Mouse (Mus musculus) CH12.LX (cell line): Measurements from ENCODE around the gene Tnip3. TPM values are rescaled to one million over a fixed set of nuclear protein-coding genes. Genes with fewer than 3 reads are reported as not detected.

Experiments used
- DNase-seq: peaks from one replicate; pipeline ENCODE4 v3.0.0-alpha.2; 2013; ENCODE audit errors: extremely low read depth
- H3K27ac ChIP-seq: 2 replicates; pipeline ENCODE4 v1.5.1; 2012; ENCODE audit warnings: low read depth, mild to moderate bottlenecking, control low read depth, moderate library complexity; ENCODE audit not compliant: insufficient read depth
- H3K27me3 ChIP-seq: replicated peaks from 2 replicates; pipeline ENCODE3; 2012; ENCODE audit warnings: inconsistent platforms
- H3K36me3 ChIP-seq, 2 experiments: replicated peaks in 1 of 2; 2 replicates each; pipeline versions ENCODE3 to v1.6.1; 2012; ENCODE audit warnings: inconsistent platforms in 1 of 2, low read length in 1 of 2, mild to moderate bottlenecking in 1 of 2, mixed read lengths in 1 of 2, moderate library complexity in 1 of 2; ENCODE audit not compliant: control insufficient read depth in 1 of 2, insufficient read depth in 1 of 2
- H3K4me1 ChIP-seq, 2 experiments: 2 replicates each; pipeline ENCODE4 v1.6.1; 2012; ENCODE audit warnings: inconsistent platforms in 1 of 2, moderate library complexity in 1 of 2; ENCODE audit not compliant: insufficient read depth in 2 of 2, control insufficient read depth in 1 of 2
- H3K4me2 ChIP-seq: 2 replicates; pipeline ENCODE4 v1.6.1; 2012; ENCODE audit warnings: low read depth, mild to moderate bottlenecking, control low read depth; ENCODE audit not compliant: poor library complexity, insufficient read depth, severe bottlenecking
- H3K4me3 ChIP-seq, 3 experiments: fragments of 150-350 bp in 1 of 3; sonication (generic) in 1 of 3; replicated peaks in 1 of 3; 2 replicates each; pipeline versions ENCODE3 to v1.5.1; 2011 to 2012; ENCODE audit warnings: low read depth in 2 of 3, low read length in 2 of 3, mild to moderate bottlenecking in 2 of 3, moderate library complexity in 2 of 3, control low read depth in 1 of 3, improper control_type of control experiment in 1 of 3, inconsistent platforms in 1 of 3, mixed read lengths in 1 of 3; ENCODE audit not compliant: poor library complexity in 1 of 3
- H3K79me2 ChIP-seq: replicated peaks from 2 replicates; pipeline ENCODE4 v1.6.1; 2012; ENCODE audit warnings: mild to moderate bottlenecking, moderate library complexity; ENCODE audit not compliant: control insufficient read depth, poor library complexity, insufficient read depth, severe bottlenecking; ENCODE audit errors: extremely low read depth
- H3K9ac ChIP-seq: 2 replicates; pipeline ENCODE4 v1.6.1; 2012; ENCODE audit warnings: low read depth, mild to moderate bottlenecking, control low read depth, moderate library complexity; ENCODE audit not compliant: insufficient read depth
- H3K9me3 ChIP-seq: replicated peaks from 2 replicates; pipeline ENCODE3; 2012; ENCODE audit warnings: low read length, inconsistent platforms, mixed read lengths
- BHLHE40 ChIP-seq: IDR thresholded peaks from 2 replicates; pipeline ENCODE4 v1.6.1; 2011; ENCODE audit warnings: mild to moderate bottlenecking, low read depth, low read length, improper control_type of control experiment
- CHD1 ChIP-seq: IDR thresholded peaks from 2 replicates; pipeline ENCODE4 v1.6.1; 2012; ENCODE audit warnings: low read depth, low read length, improper control_type of control experiment, inconsistent platforms
- CHD2 ChIP-seq: IDR thresholded peaks from 2 replicates; pipeline ENCODE4 v1.6.1; 2011; ENCODE audit warnings: low read length, improper control_type of control experiment
- CTCF ChIP-seq, 2 experiments: IDR thresholded peaks in 1 of 2; conservative IDR thresholded peaks in 1 of 2; 2 replicates each; pipeline ENCODE4 v1.5.1; 2011 to 2012; ENCODE audit warnings: low read depth in 2 of 2, low read length in 2 of 2, improper control_type of control experiment in 1 of 2, inconsistent platforms in 1 of 2, mild to moderate bottlenecking in 1 of 2, moderate library complexity in 1 of 2
- E2F4 ChIP-seq: IDR thresholded peaks from 2 replicates; pipeline ENCODE4 v1.6.1; 2011; ENCODE audit warnings: low read depth, low read length, improper control_type of control experiment; ENCODE audit not compliant: insufficient replicate concordance
- ELF1 ChIP-seq: IDR thresholded peaks from 2 replicates; pipeline ENCODE4 v1.6.1; 2014; ENCODE audit warnings: low read depth, mild to moderate bottlenecking, inconsistent platforms, low read length, improper control_type of control experiment
- EP300 ChIP-seq: IDR thresholded peaks from 2 replicates; pipeline ENCODE4 v1.6.1; 2011; ENCODE audit warnings: low read length, improper control_type of control experiment
- ETS1 ChIP-seq: conservative IDR thresholded peaks from 2 replicates; pipeline ENCODE4 v1.6.1; 2012; ENCODE audit warnings: low read depth, mild to moderate bottlenecking, inconsistent platforms, low read length, improper control_type of control experiment, moderate library complexity
- GABPA ChIP-seq: IDR thresholded peaks from 2 replicates; pipeline ENCODE4 v1.6.1; 2012; ENCODE audit warnings: low read depth, low read length, improper control_type of control experiment, inconsistent platforms; ENCODE audit not compliant: insufficient replicate concordance
- JUN ChIP-seq: IDR thresholded peaks from 2 replicates; pipeline ENCODE4 v1.6.1; 2011; ENCODE audit warnings: low read depth, mild to moderate bottlenecking, low read length, improper control_type of control experiment, moderate library complexity; ENCODE audit not compliant: insufficient read depth
- JUND ChIP-seq: conservative IDR thresholded peaks from 2 replicates; pipeline ENCODE4 v1.6.1; 2011; ENCODE audit warnings: low read depth, low read length, improper control_type of control experiment
- MAX ChIP-seq: IDR thresholded peaks from 2 replicates; pipeline ENCODE4 v1.6.1; 2011; ENCODE audit warnings: low read length, improper control_type of control experiment
- MEF2A ChIP-seq: IDR thresholded peaks from 2 replicates; pipeline ENCODE4 v1.6.1; 2014; ENCODE audit warnings: low read depth, mild to moderate bottlenecking, inconsistent platforms, low read length, improper control_type of control experiment, borderline replicate concordance
- MXI1 ChIP-seq: IDR thresholded peaks from 2 replicates; pipeline ENCODE4 v1.6.1; 2011; ENCODE audit warnings: mild to moderate bottlenecking, low read depth, low read length, improper control_type of control experiment
- MYC ChIP-seq: IDR thresholded peaks from 2 replicates; pipeline ENCODE4 v1.6.1; 2011; ENCODE audit warnings: low read depth, mild to moderate bottlenecking, improper control_type of control experiment, low read length
- NRF1 ChIP-seq: IDR thresholded peaks from 2 replicates; pipeline ENCODE4 v1.6.1; 2014; ENCODE audit warnings: low read depth, mild to moderate bottlenecking, inconsistent platforms, low read length, improper control_type of control experiment, moderate library complexity
- PAX5 ChIP-seq: IDR thresholded peaks from 2 replicates; pipeline ENCODE4 v1.6.1; 2012; ENCODE audit warnings: low read length, inconsistent platforms, mixed read lengths
- RCOR1 ChIP-seq: conservative IDR thresholded peaks from 2 replicates; pipeline ENCODE4 v1.6.1; 2012; ENCODE audit warnings: low read depth, mild to moderate bottlenecking, inconsistent platforms, low read length, improper control_type of control experiment
- SIN3A ChIP-seq: IDR thresholded peaks from 2 replicates; pipeline ENCODE4 v1.6.1; 2012; ENCODE audit warnings: low read length, improper control_type of control experiment, inconsistent platforms
- SMC3 ChIP-seq: IDR thresholded peaks from 2 replicates; pipeline ENCODE4 v1.6.1; 2011; ENCODE audit warnings: low read depth, low read length, improper control_type of control experiment
- TCF12 ChIP-seq: IDR thresholded peaks from 2 replicates; pipeline ENCODE4 v1.6.1; 2014; ENCODE audit warnings: low read depth, mild to moderate bottlenecking, inconsistent platforms, low read length, improper control_type of control experiment
- UBTF ChIP-seq: IDR thresholded peaks from 2 replicates; pipeline ENCODE4 v1.6.1; 2012; ENCODE audit warnings: low read depth, mild to moderate bottlenecking, inconsistent platforms, low read length, improper control_type of control experiment, moderate library complexity
- USF1 ChIP-seq: IDR thresholded peaks from 2 replicates; pipeline ENCODE4 v1.6.1; 2014; ENCODE audit warnings: low read depth, mild to moderate bottlenecking, inconsistent platforms, low read length, improper control_type of control experiment
- USF2 ChIP-seq: conservative IDR thresholded peaks from 2 replicates; pipeline ENCODE4 v1.6.1; 2011; ENCODE audit warnings: low read depth, low read length, improper control_type of control experiment
- ZC3H11A ChIP-seq: IDR thresholded peaks from 2 replicates; pipeline ENCODE4 v1.6.1; 2012; ENCODE audit warnings: low read depth, mild to moderate bottlenecking, inconsistent platforms, low read length, improper control_type of control experiment
- ZKSCAN1 ChIP-seq: IDR thresholded peaks from 2 replicates; pipeline ENCODE4 v1.6.1; 2012; ENCODE audit warnings: low read depth, inconsistent platforms, low read length, improper control_type of control experiment, borderline replicate concordance
- dilution Hi-C: fragments of 300-500 bp; cut with MboI; formaldehyde crosslinking; loops from 2 replicates; pipeline ENCODE4 v1.14.3; 2020; ENCODE audit warnings: low sequenced_read_pairs; ENCODE audit not compliant: extremely low pct_unique_long_range_greater_than_20kb, extremely low pct_ligation_motif_present
- in situ Hi-C: fragments of 300-500 bp; cut with MboI; formaldehyde crosslinking; loops from 3 replicates; pipeline ENCODE4 v1.14.3; 2019; ENCODE audit warnings: low sequenced_read_pairs, low pct_ligation_motif_present, low pct_unique_long_range_greater_than_20kb, mixed read lengths
- polyA plus RNA-seq: library from polyadenylated mRNA; unstranded; fragments of >175 nt; gene quantifications from 2 replicates; pipeline ENCODE4 v1.2.1, GENCODE M21; 2012; ENCODE audit warnings: low read depth; ENCODE audit not compliant: insufficient read length
- total RNA-seq, 2 experiments: library from RNA; depleted of rRNA; stranded (reverse); fragments of 300-350 nt in 1 of 2; fragments of >200 nt in 1 of 2; gene quantifications; 2 replicates each; pipeline ENCODE4 v1.2.3; 2012 to 2014

The Tnip3 gene
- total and polyA plus RNA-seq, 3 experiments: 1.4 to 2.5 (median 2.5) TPM

DNA sequence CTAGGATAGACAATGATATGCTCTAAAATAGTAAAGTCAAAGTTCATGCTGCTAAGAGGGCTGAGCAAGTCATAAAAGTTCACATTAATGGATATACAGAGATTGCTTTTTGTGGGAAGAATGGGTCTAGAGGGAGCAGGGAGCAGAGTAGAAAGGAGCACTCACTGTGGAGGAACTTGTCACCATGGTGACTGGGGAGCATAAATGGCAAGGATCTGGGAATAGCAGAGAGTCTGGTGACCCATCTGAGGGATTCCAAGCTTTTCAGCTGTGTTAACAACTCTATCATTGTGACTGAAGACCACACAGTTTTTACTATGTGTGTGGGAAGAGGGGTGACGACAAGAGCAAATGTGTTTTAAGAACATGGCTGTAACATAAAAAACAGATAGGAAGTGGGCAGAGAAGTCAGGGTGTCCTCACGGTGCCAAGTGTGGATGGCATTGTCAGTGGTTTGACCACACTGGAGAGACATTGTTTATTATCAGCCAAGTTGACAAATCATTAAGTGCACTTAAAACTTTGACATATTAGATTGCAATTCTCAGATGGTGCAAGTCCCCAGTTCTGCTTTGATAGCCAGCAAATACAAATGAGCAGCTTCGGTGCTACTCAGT is 6.2 kb downstream of the Tnip3 start:
- in situ Hi-C loops: no loop called here
- DNase-seq: no peak
- dilution Hi-C loops: no loop called here
- no peak overlapping the region for H3K9ac ChIP-seq
- no peaks in the 10 kb centered on the region for H3K27me3 ChIP-seq
- TF ChIP-seq JUND: no peak
- no peak for TF ChIP-seq GABPA
- TF ChIP-seq SIN3A: no peak
- TF ChIP-seq MXI1: no peak
- no peak for TF ChIP-seq JUN
- no peak for TF ChIP-seq ETS1
- no peak for TF ChIP-seq SMC3
- TF ChIP-seq MAX: no peak
- TF ChIP-seq TCF12: no peak
- TF ChIP-seq BHLHE40: no peak
- TF ChIP-seq USF2: no peak
- no peak for TF ChIP-seq CHD2
- TF ChIP-seq ELF1: no peak
- TF ChIP-seq UBTF: no peak
- no peak for TF ChIP-seq CTCF (conservative IDR thresholded peaks at IDR 0.05 in 1 of 2, IDR thresholded peaks at IDR 0.05 in 1 of 2; ENCODE audit: low read depth in 2 of 2, low read length in 2 of 2)
- no peak for TF ChIP-seq MYC
- peaks cover 16 to 28% of the 10 kb centered on the region in 2 experiments for H3K4me1 ChIP-seq
- no peak overlapping the region for H3K27ac ChIP-seq
- H3K4me3 ChIP-seq: no peak overlapping the region
- no peaks in the 10 kb centered on the region for H3K79me2 ChIP-seq
- no peaks in the 10 kb centered on the region for H3K36me3 ChIP-seq
- H3K4me2 ChIP-seq: no peak overlapping the region
- no peaks in the 10 kb centered on the region for H3K9me3 ChIP-seq

DNA sequence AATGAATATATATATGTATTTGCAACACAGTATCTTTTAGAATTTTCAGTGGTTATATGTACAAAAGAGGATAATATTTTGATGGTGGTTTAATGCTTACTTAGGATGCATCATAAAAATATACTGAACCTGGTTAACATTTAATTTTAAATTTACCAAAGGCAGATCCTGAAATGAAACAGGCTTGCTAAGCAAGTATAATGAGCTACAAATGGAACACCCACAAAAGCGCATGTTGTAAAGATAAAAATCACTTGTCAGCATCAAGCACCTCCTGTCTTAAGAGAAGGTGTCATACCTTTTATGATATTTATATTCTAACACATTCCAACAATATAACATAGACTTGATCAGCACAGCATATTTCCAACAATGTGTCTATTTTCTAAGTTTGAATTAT is 8.6 kb downstream of the Tnip3 start:
- H3K27ac ChIP-seq: no peak overlapping the region
- no peaks in the 10 kb centered on the region for H3K9me3 ChIP-seq
- H3K9ac ChIP-seq: no peak overlapping the region
- H3K27me3 ChIP-seq: no peaks in the 10 kb centered on the region
- no peak for DNase-seq
- H3K4me1 ChIP-seq: peaks cover 12 to 22% of the 10 kb centered on the region in 2 experiments
- in situ Hi-C loops: no loop called here
- no peak overlapping the region for H3K4me3 ChIP-seq
- dilution Hi-C loops: no loop called here
- no peaks in the 10 kb centered on the region for H3K79me2 ChIP-seq
- no peaks in the 10 kb centered on the region for H3K36me3 ChIP-seq
- TF ChIP-seq USF2: no peak
- no peak for TF ChIP-seq BHLHE40
- no peak for TF ChIP-seq CHD2
- no peak for TF ChIP-seq SMC3
- no peak for TF ChIP-seq CHD1
- no peak for TF ChIP-seq MAX
- TF ChIP-seq UBTF: no peak
- TF ChIP-seq NRF1: no peak
- TF ChIP-seq PAX5: no peak
- no peak for TF ChIP-seq ZKSCAN1
- TF ChIP-seq USF1: no peak
- no peak for TF ChIP-seq MEF2A
- TF ChIP-seq EP300: no peak
- TF ChIP-seq RCOR1: no peak
- no peak for TF ChIP-seq ZC3H11A
- no peak for TF ChIP-seq E2F4
- no peak for TF ChIP-seq SIN3A
- H3K4me2 ChIP-seq: no peak overlapping the region
